Mouse (Mus musculus) ovary, adult 18-20 months (tissue): ENCODE measurements around the gene Lsg1.

Source experiments
- DNase-seq: peaks from one replicate; pipeline ENCODE4 v3.0.0; 2022; ENCODE audit warnings: low spot score, mixed read lengths

Lsg1 gene

DNA sequence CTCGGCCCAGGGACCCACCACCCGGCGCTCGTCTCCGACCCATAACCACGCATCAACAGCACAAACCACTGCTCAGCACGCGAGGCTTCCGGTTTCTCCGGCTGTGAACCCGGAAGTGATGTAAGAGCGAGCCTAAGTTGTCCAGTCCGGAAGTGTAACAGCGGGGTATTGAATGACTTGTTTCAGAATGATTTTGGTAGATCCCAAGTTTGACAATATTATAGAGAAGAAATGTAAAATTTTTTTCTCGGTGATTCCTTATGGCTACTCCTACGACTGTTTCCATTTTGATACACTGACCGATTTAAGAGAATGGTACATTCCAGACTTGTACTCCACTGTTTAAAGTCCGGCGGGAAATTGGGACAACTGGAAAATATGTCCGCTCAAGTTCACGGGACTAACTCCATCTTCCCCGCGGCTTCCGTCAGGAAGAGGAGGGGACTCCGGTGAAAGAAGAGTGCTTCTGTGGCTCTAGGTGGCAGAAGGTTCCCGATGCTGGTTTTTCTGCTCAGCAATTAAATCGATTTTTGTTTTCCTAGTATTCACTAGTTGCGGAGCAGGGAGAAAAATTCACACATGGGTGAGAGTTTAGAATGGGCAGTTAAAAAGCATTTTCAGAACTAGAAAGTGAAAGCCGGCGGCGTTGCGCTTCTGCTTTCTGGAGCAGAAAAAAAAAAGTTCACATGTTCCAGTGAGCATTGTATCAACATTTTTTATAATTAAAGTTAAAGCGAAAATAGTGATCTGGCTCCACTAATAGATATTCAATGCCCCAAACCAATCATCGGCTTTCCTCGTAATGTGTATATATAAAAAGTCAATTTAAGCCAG lies at the start of gene Lsg1:
Gene Lsg1 (minus strand): TSS at position 99 of the 834 bp plus-strand sequence.
- peak; percentile 80 for DNase-seq

GRCm38 (mm10) chr16:30633906-30634746 lies 46.7 kb upstream of the Lsg1 start:
- no peak for DNase-seq

DNA sequence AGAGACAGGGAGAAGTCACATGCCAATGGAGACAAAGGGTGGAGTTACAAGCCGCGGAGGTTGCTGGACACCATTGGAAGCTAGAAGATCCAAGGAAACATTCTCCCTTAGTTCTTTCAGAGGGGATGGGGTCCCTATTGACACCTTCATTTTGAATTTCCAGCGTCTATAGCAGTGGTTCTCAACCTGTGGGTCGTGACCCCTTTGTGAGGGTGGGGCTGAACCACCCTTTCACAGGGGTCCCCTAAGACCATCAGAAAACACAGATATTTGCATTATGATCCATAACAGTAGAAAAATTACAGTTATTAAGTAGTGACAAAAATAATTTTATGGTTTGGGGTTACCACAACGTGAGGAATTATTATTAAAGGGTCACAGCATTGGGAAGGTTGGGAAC lies 42.1 kb upstream of the Lsg1 start:
- no peak for DNase-seq

DNA sequence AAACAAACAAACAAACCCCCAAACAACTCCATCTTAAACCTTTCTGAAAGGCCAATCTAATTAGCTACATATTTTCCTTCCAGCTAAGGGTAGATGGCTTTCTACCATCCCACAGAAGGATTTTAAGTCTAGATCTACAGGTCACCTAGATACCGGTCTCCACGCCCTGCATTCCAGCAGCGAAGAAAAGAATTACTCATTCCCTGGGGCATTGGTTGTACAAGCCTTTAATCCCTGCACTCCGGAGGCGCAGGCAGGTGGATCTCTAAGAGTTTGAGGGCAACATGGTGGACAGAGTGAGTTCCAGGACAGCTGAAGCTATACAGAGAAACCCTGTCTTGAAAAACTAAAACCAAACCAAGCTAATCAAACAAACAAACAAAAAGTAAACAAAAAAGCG lies 41.0 kb upstream of the Lsg1 start:
- no peak for DNase-seq

GRCm38 (mm10) chr16:30627586-30628337 lies 40.4 kb upstream of the Lsg1 start:
- DNase-seq = no peak

GRCm38 (mm10) chr16:30624640-30625039 lies 37.2 kb upstream of the Lsg1 start:
- DNase-seq = no peak

- DNase-seq = no peak
Measured at GRCm38 (mm10) chr16:30623645-30624044, 36.3 kb upstream of the Lsg1 start.

- no peak for DNase-seq
Measured at GRCm38 (mm10) chr16:30616281-30616680, 28.9 kb upstream of the Lsg1 start.

GRCm38 (mm10) chr16:30614705-30615317 lies 27.4 kb upstream of the Lsg1 start:
- DNase-seq = no peak

GRCm38 (mm10) chr16:30614122-30614521 lies 26.7 kb upstream of the Lsg1 start:
- no peak for DNase-seq

DNA sequence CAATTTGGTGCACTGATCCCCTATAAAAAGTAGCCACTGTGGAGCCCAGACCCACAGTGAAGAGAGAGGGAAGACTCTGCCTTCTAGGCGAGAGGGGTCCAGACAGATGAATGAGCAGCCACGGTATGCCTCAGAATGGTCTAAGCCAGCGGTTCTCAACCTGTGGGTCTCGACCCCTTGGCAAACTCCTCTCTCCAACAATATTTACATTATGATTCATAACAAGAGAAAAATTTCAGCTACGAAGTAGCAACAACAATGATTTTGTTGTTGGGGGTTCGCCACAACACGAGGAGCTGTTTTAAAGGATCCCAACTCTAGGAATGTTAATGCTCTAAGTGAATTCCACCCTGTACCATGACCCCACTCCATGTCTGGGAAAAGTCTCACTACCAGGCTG lies 25.7 kb upstream of the Lsg1 start:
- no peak for DNase-seq

DNA sequence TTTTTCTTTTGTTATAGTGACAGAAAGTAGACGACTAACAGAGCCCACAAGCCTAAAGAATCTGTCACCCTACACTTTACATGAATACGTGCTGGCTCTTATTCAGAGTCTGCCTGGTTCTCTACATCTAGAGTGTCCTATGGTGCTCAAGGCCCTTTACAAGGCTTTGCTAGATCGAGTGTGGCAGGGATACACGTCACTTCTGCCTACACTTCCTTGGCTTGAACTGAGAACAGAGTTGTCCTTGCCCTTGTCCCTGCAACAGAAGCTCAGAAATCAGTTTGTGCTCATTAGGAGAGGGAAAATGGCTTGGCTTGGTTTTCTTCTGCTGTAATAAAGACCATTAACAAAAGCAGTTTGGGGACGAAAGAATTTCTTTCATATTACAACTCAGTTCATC lies 23.9 kb upstream of the Lsg1 start:
- DNase-seq = no peak

DNA sequence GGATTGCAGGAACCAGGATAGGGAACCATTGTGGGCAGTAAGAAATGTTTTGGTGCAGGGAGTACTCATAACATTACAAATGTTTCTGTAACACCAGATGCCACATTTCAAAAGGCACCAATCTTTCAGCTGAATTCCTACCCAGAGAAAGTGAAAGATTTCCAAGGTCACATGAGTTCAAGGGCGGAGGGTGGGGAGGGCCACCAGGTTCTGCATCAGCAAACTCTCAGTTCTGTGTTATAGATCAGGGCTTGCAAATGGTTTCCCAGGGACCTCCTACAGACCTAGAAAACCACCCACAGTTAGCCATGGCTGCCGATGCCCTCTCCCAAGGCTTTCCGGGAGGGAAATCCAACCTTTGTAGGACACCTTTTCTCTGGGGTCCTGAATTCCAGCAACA lies 20.5 kb upstream of the Lsg1 start:
- no peak for DNase-seq

- DNase-seq = no peak
Measured at GRCm38 (mm10) chr16:30605528-30605927, 18.1 kb upstream of the Lsg1 start.

- DNase-seq = no peak
Measured at GRCm38 (mm10) chr16:30604807-30605137, 17.4 kb upstream of the Lsg1 start.

DNA sequence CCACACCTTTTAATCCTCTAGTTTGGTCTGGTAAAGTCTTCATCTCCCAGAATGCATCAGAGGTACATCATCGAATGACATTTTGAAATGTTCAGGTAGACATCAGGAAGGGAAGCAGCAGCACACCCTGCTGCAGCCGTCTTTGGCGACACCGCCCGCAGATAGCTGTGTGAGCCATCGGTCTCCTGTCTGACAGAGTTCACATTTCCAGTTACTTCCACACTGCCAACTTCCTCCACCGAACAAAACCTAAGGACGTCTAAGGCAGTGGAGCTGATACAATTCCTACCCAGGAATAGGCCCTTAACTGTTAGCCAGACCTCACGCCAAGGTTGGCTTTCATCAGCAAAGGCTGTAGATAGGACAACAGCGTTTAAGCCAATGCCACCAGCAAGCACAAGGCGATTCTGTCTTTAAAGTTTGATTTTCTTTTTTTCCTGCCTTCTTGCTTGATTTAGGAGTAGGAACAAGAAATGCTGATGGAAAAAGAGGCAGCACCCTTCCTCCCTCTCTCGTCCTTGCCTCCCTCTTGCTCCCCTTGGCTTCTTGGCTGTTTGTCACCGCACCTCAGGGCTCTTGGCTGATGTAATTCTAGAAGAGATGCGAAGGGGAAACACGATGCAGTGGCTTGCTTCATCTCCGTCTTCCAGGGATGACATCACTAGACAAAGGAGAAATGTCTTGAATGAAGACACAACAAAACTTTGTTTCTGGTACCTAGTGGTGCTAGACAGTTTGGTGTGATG lies 16.8 kb upstream of the Lsg1 start:
- no peak for DNase-seq

DNA sequence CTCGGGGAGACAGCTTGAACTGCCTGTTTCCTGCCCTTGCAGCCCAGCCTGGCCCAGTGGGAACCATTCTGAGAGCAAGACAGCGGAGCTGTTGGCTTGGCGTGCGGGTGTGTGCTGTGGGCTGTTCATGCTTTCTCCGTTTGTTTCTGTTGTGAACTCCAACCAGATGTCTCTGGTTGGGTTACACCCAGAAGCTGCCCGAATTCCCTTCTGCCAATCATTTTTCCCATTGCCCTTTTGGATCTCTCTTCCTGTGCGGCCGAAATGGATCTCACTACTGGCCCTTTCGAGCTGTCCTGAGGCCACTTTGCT lies 16.1 kb upstream of the Lsg1 start:
- no peak for DNase-seq

- no peak for DNase-seq
Measured at GRCm38 (mm10) chr16:30602684-30603530, 15.5 kb upstream of the Lsg1 start.

GRCm38 (mm10) chr16:30601946-30602345 lies 14.6 kb upstream of the Lsg1 start:
- no peak for DNase-seq

- no peak for DNase-seq
Measured at GRCm38 (mm10) chr16:30601046-30601832, 13.8 kb upstream of the Lsg1 start.
